Mouse (Mus musculus): ENCODE measurements around the gene Wdr19. TPM values are rescaled to one million over a fixed set of nuclear protein-coding genes. Genes with fewer than 3 reads are reported as not detected.

The Wdr19 gene
- polyA plus RNA-seq, 1 experiment from 2014 or later: 9.3 TPM

DNA sequence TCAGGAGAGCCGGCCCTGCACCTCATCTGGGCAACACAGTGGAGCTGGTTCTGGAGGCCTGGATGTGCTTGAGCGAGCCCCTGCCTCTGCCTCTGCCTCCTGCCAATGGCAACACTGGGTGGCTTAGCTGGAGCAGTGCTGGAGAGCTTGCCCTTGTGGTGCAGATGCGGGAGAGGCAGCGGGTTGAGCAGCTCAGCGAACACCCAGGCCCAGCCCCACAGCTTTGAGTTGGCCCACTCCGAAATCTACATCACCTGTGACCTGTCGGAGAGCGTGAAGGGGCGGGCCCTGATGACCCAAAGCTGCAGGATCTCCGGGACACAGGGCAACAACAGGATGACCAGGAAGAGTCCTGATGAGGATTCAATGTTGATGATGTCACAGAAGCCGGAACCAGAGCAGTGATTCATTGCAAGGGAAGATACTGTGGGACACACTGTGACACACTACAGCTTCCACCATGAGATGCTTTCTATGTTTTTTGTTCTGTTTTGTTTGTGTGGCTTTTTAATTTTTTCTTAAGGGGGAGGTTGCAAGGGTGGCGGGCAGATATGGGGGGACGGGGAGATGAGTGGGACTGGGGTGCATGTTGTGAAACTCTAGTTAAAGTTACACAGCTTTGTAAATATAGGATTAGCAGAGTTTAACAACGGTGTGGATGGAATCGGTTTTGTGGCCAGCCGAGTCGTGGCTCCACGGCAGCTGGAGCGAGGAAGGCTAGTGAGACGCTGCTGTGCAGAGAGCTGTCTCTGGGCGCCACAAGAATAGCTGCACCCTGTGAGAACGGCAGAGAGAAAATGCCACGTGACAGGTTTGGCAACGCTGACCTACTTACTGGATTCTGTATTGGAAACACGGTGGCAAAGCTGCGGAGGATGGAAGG lies 24.2 kb upstream of the Wdr19 start:
- ATAC-seq (peak; percentile 46; the same call in 1 of the 2 replicates), DNase-seq (ENCODE audit: low spot score) (peak; percentile 39)
- TF ChIP-seq CTCF (IDR thresholded peaks at IDR 0.05): no peak
- no peak for TF ChIP-seq EP300 (IDR thresholded peaks at IDR 0.05)
- no peaks in the 10 kb centered on the region for H3K27me3 ChIP-seq (replicated peaks; ENCODE audit: insufficient read depth, low read length)
- H3K9me3 ChIP-seq (ENCODE audit: low read length): no peaks in the 10 kb centered on the region
- peaks cover 5% of the 10 kb centered on the region for H3K4me1 ChIP-seq (ENCODE audit: insufficient read depth, low read depth, low read length)
- H3K36me3 ChIP-seq (ENCODE audit: insufficient read depth, low read length): no peaks in the 10 kb centered on the region
- H3K4me2 ChIP-seq (replicated peaks; ENCODE audit: low read depth, low read length): peak overlapping the region; percentile 25; the same call in 1 of the 2 replicates
- WGBS: 55% methylated on average over 26 of the region's 26 CpGs
- H3K27ac ChIP-seq (ENCODE audit: low read length): no peak overlapping the region
- no peak overlapping the region for H3K9ac ChIP-seq (replicated peaks; ENCODE audit: low read depth)
- no peak overlapping the region for H3K4me3 ChIP-seq (ENCODE audit: low read depth, low read length)

- TF ChIP-seq EP300 (IDR thresholded peaks at IDR 0.05) (no peak), CTCF (IDR thresholded peaks at IDR 0.05) (no peak)
- 60% methylated on average over 13 of the region's 13 CpGs for WGBS
- DNase-seq (ENCODE audit: low spot score) (no peak), ATAC-seq (no peak)
- peak overlapping the region; percentile 25; the same call in 1 of the 2 replicates for H3K4me2 ChIP-seq (replicated peaks; ENCODE audit: low read depth, low read length)
- no peak overlapping the region for H3K27ac ChIP-seq (ENCODE audit: low read length)
- H3K9me3 ChIP-seq (ENCODE audit: low read length): no peaks in the 10 kb centered on the region
- H3K27me3 ChIP-seq (replicated peaks; ENCODE audit: insufficient read depth, low read length): no peaks in the 10 kb centered on the region
- H3K36me3 ChIP-seq (ENCODE audit: insufficient read depth, low read length): no peaks in the 10 kb centered on the region
- H3K4me3 ChIP-seq (ENCODE audit: low read depth, low read length): no peak overlapping the region
- H3K4me1 ChIP-seq (ENCODE audit: insufficient read depth, low read depth, low read length): peaks cover 5% of the 10 kb centered on the region
- H3K9ac ChIP-seq (replicated peaks; ENCODE audit: low read depth): no peak overlapping the region
Measured at GRCm38 (mm10) chr5:65175918-65176484, 23.5 kb upstream of the Wdr19 start.

- no peak overlapping the region for H3K4me3 ChIP-seq (ENCODE audit: low read depth, low read length)
- H3K9ac ChIP-seq (replicated peaks; ENCODE audit: low read depth): no peak overlapping the region
- H3K4me2 ChIP-seq (replicated peaks; ENCODE audit: low read depth, low read length): peak overlapping the region; percentile 11; the same call in 1 of the 2 replicates
- DNase-seq (ENCODE audit: low spot score): peak; percentile 87
- H3K27me3 ChIP-seq (replicated peaks; ENCODE audit: insufficient read depth, low read length): no peaks in the 10 kb centered on the region
- peak; percentile 78 for TF ChIP-seq EP300 (IDR thresholded peaks at IDR 0.05)
- no peak for TF ChIP-seq CTCF (IDR thresholded peaks at IDR 0.05)
- peaks cover 5% of the 10 kb centered on the region for H3K4me1 ChIP-seq (ENCODE audit: insufficient read depth, low read depth, low read length)
- H3K36me3 ChIP-seq (ENCODE audit: insufficient read depth, low read length): no peaks in the 10 kb centered on the region
- H3K9me3 ChIP-seq (ENCODE audit: low read length): no peaks in the 10 kb centered on the region
- H3K27ac ChIP-seq (ENCODE audit: low read length): 0 out of 2 replicates have a peak overlapping the region, but pooled peaks have one; percentile 11
- ATAC-seq: peak; percentile 87
- 14% methylated on average over 11 of the region's 11 CpGs for WGBS
Measured at GRCm38 (mm10) chr5:65177026-65177514, 22.4 kb upstream of the Wdr19 start.

GRCm38 (mm10) chr5:65178477-65178876 lies 21.0 kb upstream of the Wdr19 start:
- Histone ChIP-seq H3K27ac (ENCODE audit: low read length) (no peak overlapping the region), H3K27me3 (replicated peaks; ENCODE audit: insufficient read depth, low read length) (no peaks in the 10 kb centered on the region), H3K9me3 (ENCODE audit: low read length) (no peaks in the 10 kb centered on the region), H3K4me3 (ENCODE audit: low read depth, low read length) (no peak overlapping the region), H3K9ac (replicated peaks; ENCODE audit: low read depth) (no peak overlapping the region), H3K4me1 (ENCODE audit: insufficient read depth, low read depth, low read length) (peaks cover 5% of the 10 kb centered on the region), H3K4me2 (replicated peaks; ENCODE audit: low read depth, low read length) (no peak overlapping the region), H3K36me3 (ENCODE audit: insufficient read depth, low read length) (no peaks in the 10 kb centered on the region)
- no peak for ATAC-seq
- TF ChIP-seq CTCF (IDR thresholded peaks at IDR 0.05) (no peak), EP300 (IDR thresholded peaks at IDR 0.05) (no peak)
- WGBS: 94% methylated on average over 9 of the region's 9 CpGs
- DNase-seq (ENCODE audit: low spot score): no peak

DNA sequence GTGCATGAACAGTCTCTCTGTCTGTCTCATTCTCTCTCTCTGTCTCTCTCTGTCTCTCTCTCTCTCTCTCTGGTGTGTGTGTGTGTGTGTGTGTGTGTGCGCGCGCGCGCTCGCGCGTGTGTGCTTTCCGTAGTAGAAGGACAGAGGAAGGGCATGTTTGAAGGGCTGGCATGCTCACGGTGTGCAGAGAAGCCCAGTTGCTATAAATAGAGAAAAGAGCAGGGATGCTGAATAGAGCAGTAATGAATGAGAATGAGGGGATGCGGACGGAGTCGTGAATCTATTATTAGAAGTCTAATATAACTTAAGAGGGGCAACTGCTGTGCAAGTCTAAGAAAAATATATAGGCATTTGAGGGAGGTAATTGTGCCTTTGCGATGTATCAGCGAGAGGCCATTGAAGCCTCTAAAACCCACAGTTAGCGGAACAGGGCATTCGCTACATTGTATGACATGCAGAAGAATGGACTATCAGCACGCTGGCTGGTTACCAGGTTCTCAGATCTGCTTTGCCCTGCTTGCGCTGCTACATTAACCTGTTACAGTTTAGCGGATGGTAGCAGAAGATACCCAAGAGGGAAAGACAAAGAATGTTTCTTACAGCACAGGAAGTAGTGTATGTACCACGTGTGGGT lies 18.2 kb upstream of the Wdr19 start:
- DNase-seq (ENCODE audit: low spot score) (no peak), ATAC-seq (no peak)
- Histone ChIP-seq H3K9me3 (ENCODE audit: low read length) (no peaks in the 10 kb centered on the region), H3K4me3 (ENCODE audit: low read depth, low read length) (no peak overlapping the region), H3K36me3 (ENCODE audit: insufficient read depth, low read length) (no peaks in the 10 kb centered on the region), H3K4me1 (ENCODE audit: insufficient read depth, low read depth, low read length) (peaks cover 5% of the 10 kb centered on the region), H3K9ac (replicated peaks; ENCODE audit: low read depth) (no peak overlapping the region), H3K27ac (ENCODE audit: low read length) (no peak overlapping the region), H3K4me2 (replicated peaks; ENCODE audit: low read depth, low read length) (no peak overlapping the region), H3K27me3 (replicated peaks; ENCODE audit: insufficient read depth, low read length) (no peaks in the 10 kb centered on the region)
- 70% methylated on average over 21 of the region's 21 CpGs for WGBS
- TF ChIP-seq CTCF (IDR thresholded peaks at IDR 0.05): no peak
- no peak for TF ChIP-seq EP300 (IDR thresholded peaks at IDR 0.05)

DNA sequence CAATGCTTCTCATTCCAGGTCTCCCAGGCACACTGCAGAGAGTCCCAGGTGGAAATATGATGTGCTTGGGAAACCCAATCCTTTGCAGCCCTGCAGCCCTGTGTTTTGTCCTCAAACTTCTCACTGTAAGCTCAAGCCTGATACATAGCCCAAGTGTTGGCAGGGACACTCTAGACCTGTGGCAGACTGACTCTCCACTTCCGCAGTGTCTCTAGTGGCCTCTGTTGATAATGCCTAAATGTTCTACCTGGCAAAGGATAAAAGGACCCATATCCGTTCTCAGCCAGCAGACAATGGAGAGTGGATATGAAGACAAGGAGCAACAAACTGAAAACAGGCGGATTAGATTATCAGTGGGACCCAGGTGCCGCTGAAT lies 17.7 kb upstream of the Wdr19 start:
- Histone ChIP-seq H3K27me3 (replicated peaks; ENCODE audit: insufficient read depth, low read length) (no peaks in the 10 kb centered on the region), H3K36me3 (ENCODE audit: insufficient read depth, low read length) (no peaks in the 10 kb centered on the region), H3K9me3 (ENCODE audit: low read length) (no peaks in the 10 kb centered on the region), H3K9ac (replicated peaks; ENCODE audit: low read depth) (no peak overlapping the region), H3K4me3 (ENCODE audit: low read depth, low read length) (no peak overlapping the region), H3K4me1 (ENCODE audit: insufficient read depth, low read depth, low read length) (peaks cover 5% of the 10 kb centered on the region), H3K4me2 (replicated peaks; ENCODE audit: low read depth, low read length) (no peak overlapping the region), H3K27ac (ENCODE audit: low read length) (no peak overlapping the region)
- ATAC-seq (no peak; the same call in 1 of the 2 replicates), DNase-seq (ENCODE audit: low spot score) (no peak)
- 58% methylated on average over 4 of the region's 4 CpGs for WGBS
- TF ChIP-seq CTCF (IDR thresholded peaks at IDR 0.05) (0 out of 2 replicates have a peak, but pooled peaks have one; percentile 7), EP300 (IDR thresholded peaks at IDR 0.05) (no peak)

Data from lung, postnatal 0 days (tissue).